Comparison of ENCODE assay signal across 8 mouse cellular contexts in the genomic region with DNA sequence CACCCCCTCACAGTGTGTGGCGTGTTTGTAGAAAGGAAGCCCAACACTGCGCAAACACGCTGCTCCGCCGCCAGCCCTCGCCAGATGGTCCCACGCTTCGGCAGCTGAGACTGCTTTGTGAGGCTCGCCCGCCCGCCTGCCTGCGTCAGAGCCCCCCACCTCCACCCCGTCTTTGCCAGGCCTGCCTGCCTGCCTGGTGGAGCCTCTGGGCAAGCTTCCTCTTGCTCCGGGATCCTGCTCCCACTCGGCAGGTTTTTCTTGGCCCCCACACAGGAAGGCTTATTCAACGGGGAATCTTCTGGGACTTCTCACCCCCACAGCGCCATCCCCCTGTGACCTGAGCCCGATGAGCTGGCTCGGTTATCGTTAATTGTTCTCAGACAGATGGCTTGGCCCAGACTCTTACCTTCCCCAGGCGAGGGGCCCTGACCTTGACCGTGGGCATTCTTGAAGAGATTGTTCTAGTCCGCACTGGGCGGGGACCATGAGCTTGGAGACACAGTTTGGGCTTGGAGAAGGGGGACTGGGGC. TPM values are rescaled to one million over a fixed set of nuclear protein-coding genes. Genes with fewer than 3 reads are reported as not detected.
A peak's percentile ranks its signal among the peaks of the same experiment; 100 is the strongest.
DNase-seq lines count a peak whose midpoint lies in the region; ATAC-seq lines count a peak whose summit lies in the region.

No protein-coding gene starts in this region.

- peak; percentile 68 for DNase-seq in adrenal gland, postnatal 10 days
- peak; percentile 93 for DNase-seq in cerebellum, postnatal 14 days
- DNase-seq in frontal cortex, postnatal 10 days (ENCODE audit: low spot score in 2 of 2) = peak; percentile 82 to 83
- DNase-seq in layer of hippocampus, postnatal 25 days (ENCODE audit: extremely low spot score in 1 of 2, low spot score in 1 of 2) = peak; percentile 80 to 85
- peak; percentile 47 for DNase-seq in lung, postnatal 14 days
- DNase-seq in right cerebral cortex, postnatal 36 days (ENCODE audit: low spot score in 2 of 2) = peak; percentile 90 to 91

- peak; percentile 71 to 85 for ATAC-seq in hematopoietic stem cell, adult 5-6 weeks (replicated peaks in 1 of 2; ENCODE audit: insufficient read depth in 1 of 2, low FRiP score in 2 of 2, low TSS enrichment in 1 of 2, low read depth in 1 of 2, poor library complexity in 2 of 2, severe bottlenecking in 2 of 2)
- ATAC-seq in inflammation-experienced regulatory T-cells, adult 6 months = no peak

RNA-seq across cellular contexts. Expression of gene Ncor2, which starts 37.0 kb away (rescaled TPM):
- 100 to 1,000 TPM; 125 to 153 TPM for total RNA-seq in adrenal gland, postnatal 10 days (2021)
- 10.7 and 13.4 TPM in 2 replicates for total RNA-seq in hematopoietic stem cell, adult 5-6 weeks (2017)
- total RNA-seq in layer of hippocampus, postnatal 25 days (2021) = 100 to 1,000 TPM; 229 to 297 TPM
- polyA plus RNA-seq in inflammation-experienced regulatory T-cells, adult 6 months (2017; shearing (Covaris generic)) = 1 to 10 TPM; 3.9 to 6.7 (median 4.7) TPM
